Mouse (Mus musculus): ENCODE measurements around the gene Sez6l. TPM values are rescaled to one million over a fixed set of nuclear protein-coding genes. Genes with fewer than 3 reads are reported as not detected.

Sez6l gene
- total RNA-seq, 1 experiment, result 0.13 TPM

DNA sequence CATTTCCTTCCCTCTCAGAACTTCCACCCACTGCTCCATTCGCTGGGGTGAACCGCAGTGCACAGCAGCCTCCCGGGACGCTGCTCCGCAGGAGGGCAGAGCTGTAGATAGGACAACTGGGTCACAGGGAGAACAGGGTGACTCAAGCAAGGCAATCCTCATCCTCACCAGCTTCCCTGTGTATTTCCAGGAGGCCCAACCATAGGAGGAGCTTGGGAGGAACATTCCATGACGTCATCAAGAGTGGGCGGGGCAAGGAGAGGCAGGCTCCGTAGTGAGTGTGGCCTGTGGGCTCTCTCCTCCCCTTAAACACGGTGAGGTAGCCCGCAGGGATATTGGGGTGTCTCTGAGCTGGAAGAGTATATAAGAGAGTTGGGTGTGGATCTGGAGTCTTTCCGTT, 83.5 kb downstream of the Sez6l start:
- DNase-seq (ENCODE audit: low read depth, low spot score), result peak; percentile 84
- Histone ChIP-seq H3K4me3 (ENCODE audit: insufficient read depth in 1 of 2, low read depth in 1 of 2, low read length in 2 of 2, poor library complexity in 1 of 2, severe bottlenecking in 1 of 2) (no peak overlapping the region), H3K9ac (ENCODE audit: insufficient read depth, low read depth, low read length, poor library complexity, severe bottlenecking) (no peak overlapping the region), H3K36me3 (ENCODE audit: control insufficient read depth, insufficient read depth, low read length, poor library complexity, severe bottlenecking) (no peaks in the 10 kb centered on the region), H3K9me3 (ENCODE audit: control insufficient read depth, insufficient read depth, low read depth, low read length) (no peaks in the 10 kb centered on the region), H3K27ac (ENCODE audit: insufficient read depth, low read depth, low read length, poor library complexity, severe bottlenecking) (no peak overlapping the region), H3K4me1 (ENCODE audit: control insufficient read depth in 2 of 2, insufficient read depth in 2 of 2, low read length in 2 of 2, poor library complexity in 1 of 2) (peaks cover 0 to 2% of the 10 kb centered on the region in 2 experiments; a peak in 1 of 4 replicates)
- TF ChIP-seq ZC3H11A (IDR thresholded peaks at IDR 0.05; ENCODE audit: borderline replicate concordance, low read depth, low read length) (no peak), MAFK (IDR thresholded peaks at IDR 0.05; ENCODE audit: insufficient read depth, low read depth, low read length) (no peak), HCFC1 (IDR thresholded peaks at IDR 0.05; ENCODE audit: borderline replicate concordance, insufficient read depth, low read length) (no peak), ZNF384 (IDR thresholded peaks at IDR 0.05; ENCODE audit: low read depth, low read length) (no peak), CHD2 (IDR thresholded peaks at IDR 0.05; ENCODE audit: low read depth, low read length) (no peak)
- in situ Hi-C loops (cut with MboI; ENCODE audit: low sequenced_read_pairs in 2 of 2, unreplicated experiment in 2 of 2), result no loop called here

DNA sequence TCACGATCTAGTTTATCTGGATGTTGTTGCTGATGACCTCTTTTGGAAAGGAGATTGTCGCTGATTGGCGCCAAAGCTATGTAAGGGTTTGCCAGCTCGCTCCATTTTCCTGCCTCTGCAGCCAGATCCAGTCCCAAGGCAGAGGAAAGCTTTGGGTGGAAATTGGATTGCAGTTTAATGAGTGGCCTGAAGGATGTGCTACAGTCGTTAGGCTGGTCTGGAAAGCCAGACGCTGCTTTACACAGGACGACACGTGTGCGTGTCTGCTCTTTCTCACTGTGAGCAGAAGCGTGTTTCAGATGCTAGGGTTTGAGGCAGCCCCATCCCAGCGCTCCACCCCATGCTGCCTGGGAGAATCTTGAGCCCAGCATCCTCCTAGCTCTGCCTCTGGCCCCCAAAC, 85.5 kb downstream of the Sez6l start:
- H3K9ac ChIP-seq (ENCODE audit: insufficient read depth, low read depth, low read length, poor library complexity, severe bottlenecking), result no peak overlapping the region
- H3K9me3 ChIP-seq (ENCODE audit: control insufficient read depth, insufficient read depth, low read depth, low read length), result no peaks in the 10 kb centered on the region
- no peak overlapping the region for H3K4me3 ChIP-seq (ENCODE audit: insufficient read depth in 1 of 2, low read depth in 1 of 2, low read length in 2 of 2, poor library complexity in 1 of 2, severe bottlenecking in 1 of 2)
- no peaks in the 10 kb centered on the region for H3K36me3 ChIP-seq (ENCODE audit: control insufficient read depth, insufficient read depth, low read length, poor library complexity, severe bottlenecking)
- TF ChIP-seq HCFC1 (IDR thresholded peaks at IDR 0.05; ENCODE audit: borderline replicate concordance, insufficient read depth, low read length) (no peak), ZNF384 (IDR thresholded peaks at IDR 0.05; ENCODE audit: low read depth, low read length) (no peak), MAFK (IDR thresholded peaks at IDR 0.05; ENCODE audit: insufficient read depth, low read depth, low read length) (no peak), CHD2 (IDR thresholded peaks at IDR 0.05; ENCODE audit: low read depth, low read length) (no peak), ZC3H11A (IDR thresholded peaks at IDR 0.05; ENCODE audit: borderline replicate concordance, low read depth, low read length) (no peak)
- no peak for DNase-seq (ENCODE audit: low read depth, low spot score)
- H3K4me1 ChIP-seq (ENCODE audit: control insufficient read depth in 2 of 2, insufficient read depth in 2 of 2, low read length in 2 of 2, poor library complexity in 1 of 2), result peaks cover 0 to 2% of the 10 kb centered on the region in 2 experiments; a peak in 1 of 4 replicates
- no peak overlapping the region for H3K27ac ChIP-seq (ENCODE audit: insufficient read depth, low read depth, low read length, poor library complexity, severe bottlenecking)
- in situ Hi-C loops (cut with MboI; ENCODE audit: low sequenced_read_pairs in 2 of 2, unreplicated experiment in 2 of 2), result no loop called here

DNA sequence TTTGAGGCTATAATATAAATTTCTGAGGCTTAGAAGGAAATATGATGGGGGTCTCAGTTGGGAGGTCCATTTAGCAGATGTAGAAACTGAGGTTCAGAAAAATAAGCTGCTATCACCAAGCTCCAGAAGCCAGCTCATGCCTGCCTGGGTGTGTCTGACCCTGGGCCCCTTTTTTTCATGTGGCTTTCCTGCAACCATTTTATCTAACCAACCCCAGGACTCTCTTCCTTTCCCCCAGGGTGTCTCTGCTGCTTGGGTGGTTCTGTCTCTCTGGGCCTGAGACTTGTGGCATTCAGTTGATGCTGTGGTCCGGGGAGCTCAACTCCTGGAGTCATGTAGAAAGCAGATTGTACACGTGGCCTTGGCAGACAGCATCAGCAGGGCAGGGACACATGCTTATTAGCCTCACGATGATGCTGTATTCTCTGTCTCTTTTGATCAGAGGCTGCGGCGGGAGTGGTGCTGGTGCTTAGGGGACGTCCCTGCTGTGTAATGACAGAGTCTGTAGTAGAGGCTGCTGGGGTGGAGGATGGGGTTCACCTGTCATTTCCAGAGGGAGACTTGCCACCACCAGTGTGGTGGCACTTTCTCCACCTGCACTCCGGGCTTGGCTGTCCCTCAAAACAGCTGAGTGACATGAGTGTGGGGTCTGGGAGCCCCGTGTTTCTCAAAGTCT, 88.7 kb downstream of the Sez6l start:
- Histone ChIP-seq H3K9me3 (ENCODE audit: control insufficient read depth, insufficient read depth, low read depth, low read length) (no peaks in the 10 kb centered on the region), H3K9ac (ENCODE audit: insufficient read depth, low read depth, low read length, poor library complexity, severe bottlenecking) (no peak overlapping the region), H3K4me3 (ENCODE audit: insufficient read depth in 1 of 2, low read depth in 1 of 2, low read length in 2 of 2, poor library complexity in 1 of 2, severe bottlenecking in 1 of 2) (no peak overlapping the region), H3K27ac (ENCODE audit: insufficient read depth, low read depth, low read length, poor library complexity, severe bottlenecking) (no peak overlapping the region), H3K36me3 (ENCODE audit: control insufficient read depth, insufficient read depth, low read length, poor library complexity, severe bottlenecking) (no peaks in the 10 kb centered on the region), H3K4me1 (ENCODE audit: control insufficient read depth in 2 of 2, insufficient read depth in 2 of 2, low read length in 2 of 2, poor library complexity in 1 of 2) (peaks cover 0 to 2% of the 10 kb centered on the region in 2 experiments; a peak in 1 of 4 replicates)
- in situ Hi-C loops (cut with MboI; ENCODE audit: low sequenced_read_pairs in 2 of 2, unreplicated experiment in 2 of 2), result no loop called here
- no peak for DNase-seq (ENCODE audit: low read depth, low spot score)
- TF ChIP-seq HCFC1 (IDR thresholded peaks at IDR 0.05; ENCODE audit: borderline replicate concordance, insufficient read depth, low read length), result no peak

DNA sequence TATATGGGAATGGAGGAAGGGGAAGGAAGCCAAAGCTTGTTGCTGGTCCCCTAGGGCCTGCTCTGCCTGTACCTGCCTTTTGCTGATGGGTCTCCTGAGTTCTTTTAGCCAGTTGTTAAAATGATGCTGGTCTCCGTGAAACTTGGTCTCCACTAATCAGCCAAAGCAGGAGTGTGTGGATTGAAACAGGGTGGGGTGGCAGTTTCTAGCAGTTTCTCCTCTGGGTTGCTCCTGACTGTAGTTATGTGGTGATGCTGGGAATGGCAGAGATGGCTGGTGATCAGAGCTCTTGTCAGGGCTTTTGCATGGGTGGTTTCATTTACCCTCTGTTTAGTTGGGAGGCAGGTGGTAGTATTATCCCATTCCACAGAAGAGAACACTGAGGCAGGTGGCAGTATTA, 89.5 kb downstream of the Sez6l start:
- H3K36me3 ChIP-seq (ENCODE audit: control insufficient read depth, insufficient read depth, low read length, poor library complexity, severe bottlenecking), result no peaks in the 10 kb centered on the region
- no peak for DNase-seq (ENCODE audit: low read depth, low spot score)
- H3K9ac ChIP-seq (ENCODE audit: insufficient read depth, low read depth, low read length, poor library complexity, severe bottlenecking), result no peak overlapping the region
- no peak overlapping the region for H3K4me3 ChIP-seq (ENCODE audit: insufficient read depth in 1 of 2, low read depth in 1 of 2, low read length in 2 of 2, poor library complexity in 1 of 2, severe bottlenecking in 1 of 2)
- H3K27ac ChIP-seq (ENCODE audit: insufficient read depth, low read depth, low read length, poor library complexity, severe bottlenecking), result no peak overlapping the region
- TF ChIP-seq ZC3H11A (IDR thresholded peaks at IDR 0.05; ENCODE audit: borderline replicate concordance, low read depth, low read length) (no peak), HCFC1 (IDR thresholded peaks at IDR 0.05; ENCODE audit: borderline replicate concordance, insufficient read depth, low read length) (no peak), CHD2 (IDR thresholded peaks at IDR 0.05; ENCODE audit: low read depth, low read length) (no peak), MAFK (IDR thresholded peaks at IDR 0.05; ENCODE audit: insufficient read depth, low read depth, low read length) (no peak), ZNF384 (IDR thresholded peaks at IDR 0.05; ENCODE audit: low read depth, low read length) (no peak)
- in situ Hi-C loops (cut with MboI; ENCODE audit: low sequenced_read_pairs in 2 of 2, unreplicated experiment in 2 of 2), result no loop called here
- H3K4me1 ChIP-seq (ENCODE audit: control insufficient read depth in 2 of 2, insufficient read depth in 2 of 2, low read length in 2 of 2, poor library complexity in 1 of 2), result peaks cover 0 to 2% of the 10 kb centered on the region in 2 experiments; a peak in 1 of 4 replicates
- no peaks in the 10 kb centered on the region for H3K9me3 ChIP-seq (ENCODE audit: control insufficient read depth, insufficient read depth, low read depth, low read length)

- H3K27ac ChIP-seq (ENCODE audit: insufficient read depth, low read depth, low read length, poor library complexity, severe bottlenecking), result no peak overlapping the region
- in situ Hi-C loops (cut with MboI; ENCODE audit: low sequenced_read_pairs in 2 of 2, unreplicated experiment in 2 of 2), result no loop called here
- H3K4me1 ChIP-seq (ENCODE audit: control insufficient read depth in 2 of 2, insufficient read depth in 2 of 2, low read length in 2 of 2, poor library complexity in 1 of 2), result peaks cover 0 to 2% of the 10 kb centered on the region in 2 experiments; a peak in 1 of 4 replicates
- TF ChIP-seq ZNF384 (IDR thresholded peaks at IDR 0.05; ENCODE audit: low read depth, low read length) (no peak), HCFC1 (IDR thresholded peaks at IDR 0.05; ENCODE audit: borderline replicate concordance, insufficient read depth, low read length) (no peak), ZC3H11A (IDR thresholded peaks at IDR 0.05; ENCODE audit: borderline replicate concordance, low read depth, low read length) (no peak), CHD2 (IDR thresholded peaks at IDR 0.05; ENCODE audit: low read depth, low read length) (no peak), MAFK (IDR thresholded peaks at IDR 0.05; ENCODE audit: insufficient read depth, low read depth, low read length) (no peak)
- H3K9ac ChIP-seq (ENCODE audit: insufficient read depth, low read depth, low read length, poor library complexity, severe bottlenecking), result no peak overlapping the region
- DNase-seq (ENCODE audit: low read depth, low spot score), result no peak
- H3K4me3 ChIP-seq (ENCODE audit: insufficient read depth in 1 of 2, low read depth in 1 of 2, low read length in 2 of 2, poor library complexity in 1 of 2, severe bottlenecking in 1 of 2), result no peak overlapping the region
- no peaks in the 10 kb centered on the region for H3K9me3 ChIP-seq (ENCODE audit: control insufficient read depth, insufficient read depth, low read depth, low read length)
- H3K36me3 ChIP-seq (ENCODE audit: control insufficient read depth, insufficient read depth, low read length, poor library complexity, severe bottlenecking), result no peaks in the 10 kb centered on the region
These were observed 90.6 kb downstream of the Sez6l start for GRCm38 (mm10) chr5:112486415-112486814.

All from ES-E14 (cell line).